ENCODE assay signal across 21 mouse cellular contexts in the genomic region with DNA sequence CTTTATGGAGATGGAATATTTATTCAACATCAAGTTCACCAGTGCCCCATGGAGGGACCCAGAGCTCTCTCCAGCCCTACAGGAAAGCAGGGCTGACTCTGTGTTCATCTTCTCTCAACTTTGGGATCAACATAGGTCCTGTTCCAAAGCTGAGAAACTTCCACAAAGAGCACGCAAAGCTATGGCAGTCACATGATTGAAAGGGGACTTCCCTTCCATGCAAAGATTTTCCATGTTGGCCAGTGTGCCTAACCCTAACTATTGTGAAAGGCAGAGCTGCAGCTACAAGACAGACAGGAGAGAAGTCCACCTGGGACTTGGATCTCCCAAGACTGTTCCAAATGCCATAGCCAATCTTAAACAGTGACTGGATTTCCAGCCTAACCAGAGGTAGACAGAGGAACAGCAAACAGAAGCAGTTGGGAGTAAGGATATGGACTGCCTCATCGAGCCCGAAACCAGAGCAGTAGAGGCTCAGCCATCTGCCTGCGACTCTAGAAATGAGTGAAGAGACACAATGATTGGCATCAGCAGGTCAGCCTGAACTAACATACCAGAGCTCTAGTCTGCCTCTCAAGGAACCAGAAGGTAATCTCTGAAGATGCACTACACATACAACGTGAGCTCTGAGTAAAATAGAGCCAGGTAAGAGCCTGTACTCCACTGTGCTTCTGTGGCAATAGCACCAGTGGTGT.
A peak's percentile ranks its signal among the peaks of the same experiment; 100 is the strongest.
DNase-seq lines count a peak whose midpoint lies in the region; ATAC-seq and TF ChIP-seq lines count a peak whose summit lies in the region.
"Had no signal": no experiment of that assay in that cellular context is flagged by ENCODE, and none has a peak within 500 bp of the region (broad histone marks: within the 10 kb centered on the region; RNA-seq: fewer than 3 reads in every experiment).

No protein-coding gene starts in this region.

- H3K36me3 ChIP-seq in embryonic facial prominence, embryonic 15.5 days, result no peaks in the 10 kb centered on the region
- no peaks in the 10 kb centered on the region for H3K36me3 ChIP-seq in embryonic facial prominence, embryonic 10.5 days (replicated peaks)
- no peaks in the 10 kb centered on the region for H3K36me3 ChIP-seq in CH12.LX (replicated peaks in 1 of 2; ENCODE audit: control insufficient read depth in 1 of 2, insufficient read depth in 1 of 2, low read length in 1 of 2)
- H3K36me3 ChIP-seq: G1E had no signal

- H3K79me2 ChIP-seq in CH12.LX (replicated peaks; ENCODE audit: control insufficient read depth, extremely low read depth, insufficient read depth, poor library complexity, severe bottlenecking), result no peaks in the 10 kb centered on the region

- TF ChIP-seq CTCF in CH12.LX (conservative IDR thresholded peaks at IDR 0.05 in 1 of 2, IDR thresholded peaks at IDR 0.05 in 1 of 2; ENCODE audit: low read depth in 2 of 2, low read length in 2 of 2), result no peak

- H3K9ac ChIP-seq in embryonic facial prominence, embryonic 15.5 days, result no peak overlapping the region
- 0 out of 2 replicates have a peak overlapping the region, but pooled peaks have one; percentile 2 for H3K9ac ChIP-seq in CH12.LX (ENCODE audit: insufficient read depth, low read depth)

- H3K9me3 ChIP-seq in embryonic facial prominence, embryonic 15.5 days (replicated peaks), result no peaks in the 10 kb centered on the region
- no peaks in the 10 kb centered on the region for H3K9me3 ChIP-seq in embryonic facial prominence, embryonic 10.5 days
- H3K9me3 ChIP-seq in CH12.LX (replicated peaks; ENCODE audit: low read length), result no peaks in the 10 kb centered on the region
- H3K9me3 ChIP-seq: G1E had no signal

- dilution Hi-C loops in CH12.LX (cut with MboI; ENCODE audit: extremely low pct_ligation_motif_present, extremely low pct_unique_long_range_greater_than_20kb, low sequenced_read_pairs), result no loop called here

- ATAC-seq in embryonic facial prominence, embryonic 15.5 days (ENCODE audit: insufficient number of reproducible peaks, low FRiP score, low TSS enrichment, low read depth), result no peak
- ATAC-seq: activated CD4-positive, CD25-positive, alpha-beta regulatory T cell, adult 4 months; CD4-positive, CD25-positive, alpha-beta regulatory T cell, adult 4 months; Patski had no signal

- H3K27me3 ChIP-seq in embryonic facial prominence, embryonic 15.5 days, result no peaks in the 10 kb centered on the region
- H3K27me3 ChIP-seq in embryonic facial prominence, embryonic 10.5 days (replicated peaks; ENCODE audit: low read depth, poor library complexity, severe bottlenecking), result no peaks in the 10 kb centered on the region
- no peaks in the 10 kb centered on the region for H3K27me3 ChIP-seq in CH12.LX (replicated peaks)

- 0 out of 2 replicates have a peak overlapping the region, but pooled peaks have one; percentile 48 for H3K27ac ChIP-seq in embryonic facial prominence, embryonic 15.5 days (replicated peaks)
- no peak overlapping the region for H3K27ac ChIP-seq in embryonic facial prominence, embryonic 10.5 days (replicated peaks)
- H3K27ac ChIP-seq in CH12.LX (ENCODE audit: insufficient read depth, low read depth), result peak overlapping the region; percentile 66

- 88% methylated on average over 5 of the region's 5 CpGs for WGBS in embryonic facial prominence, embryonic 15.5 days
- WGBS in embryonic facial prominence, embryonic 10.5 days, result 88% methylated on average over 5 of the region's 5 CpGs

- no peak overlapping the region for H3K4me2 ChIP-seq in embryonic facial prominence, embryonic 15.5 days (replicated peaks)
- H3K4me2 ChIP-seq in CH12.LX (ENCODE audit: insufficient read depth, low read depth, poor library complexity, severe bottlenecking), result peak overlapping the region; percentile 48

- no peak for TF ChIP-seq POLR2A in CH12.LX (IDR thresholded peaks at IDR 0.05; ENCODE audit: low read depth, low read length)

- no peak for DNase-seq in embryonic facial prominence, embryonic 10.5 days (ENCODE audit: low spot score)
- DNase-seq in heart, adult 11 months, result peak; percentile 45
- DNase-seq in heart, adult 9 months (ENCODE audit: low spot score in 2 of 2), result no peak
- peak; percentile 39 for DNase-seq in CH12.LX (ENCODE audit: extremely low read depth)
- DNase-seq in kidney, adult 18-20 months, result no peak
- DNase-seq: adrenal gland, adult 2 months; adrenal gland, adult 8-10 months; adrenal gland, postnatal 10 days; adrenal gland, postnatal 14 days; adrenal gland, postnatal 25 days; adrenal gland, postnatal 36 days; B cell, adult 2 months; cerebellum, adult 11 months; cerebellum, adult 11-12 months; cerebellum, adult 18-20 months; cerebellum, adult 2 months had no signal

- TF ChIP-seq RAD21 in CH12.LX (IDR thresholded peaks at IDR 0.05; ENCODE audit: low read depth, low read length), result no peak

- no peak overlapping the region for H3K4me3 ChIP-seq in embryonic facial prominence, embryonic 15.5 days (replicated peaks)
- no peak overlapping the region for H3K4me3 ChIP-seq in embryonic facial prominence, embryonic 10.5 days
- H3K4me3 ChIP-seq in CH12.LX (replicated peaks in 1 of 3; ENCODE audit: low read depth in 2 of 3, low read length in 2 of 3, poor library complexity in 1 of 3), result peak overlapping the region in 1 of 3 experiments; percentile 1

- in situ Hi-C loops in CH12.LX (cut with MboI; ENCODE audit: low pct_ligation_motif_present, low pct_unique_long_range_greater_than_20kb, low sequenced_read_pairs), result no loop called here

- 0 out of 2 replicates have a peak, but pooled peaks cover 4% of the 10 kb centered on the region for H3K4me1 ChIP-seq in embryonic facial prominence, embryonic 15.5 days
- 0 out of 2 replicates have a peak, but pooled peaks cover 5% of the 10 kb centered on the region for H3K4me1 ChIP-seq in embryonic facial prominence, embryonic 10.5 days
- H3K4me1 ChIP-seq in CH12.LX (ENCODE audit: control insufficient read depth in 1 of 2, insufficient read depth in 2 of 2), result peaks cover 29 to 55% of the 10 kb centered on the region in 2 experiments

- peak; percentile 68 for TF ChIP-seq EP300 in CH12.LX (IDR thresholded peaks at IDR 0.05; ENCODE audit: low read length)

TF ChIP-seq in CH12.LX, 34 proteins besides CTCF, POLR2A, EP300 and RAD21:
- TF ChIP-seq ZC3H11A (IDR thresholded peaks at IDR 0.05; ENCODE audit: low read depth, low read length) (no peak), TCF12 (IDR thresholded peaks at IDR 0.05; ENCODE audit: low read depth, low read length) (0 out of 2 replicates have a peak, but pooled peaks have one; percentile 52), MAZ (IDR thresholded peaks at IDR 0.05; ENCODE audit: low read depth, low read length) (no peak), ZNF384 (IDR thresholded peaks at IDR 0.05; ENCODE audit: low read depth, low read length) (no peak), NELFE (IDR thresholded peaks at IDR 0.05; ENCODE audit: low read depth, low read length) (no peak), ETS1 (conservative IDR thresholded peaks at IDR 0.05; ENCODE audit: low read depth, low read length) (peak; percentile 6; the same call in 1 of the 2 replicates), POLR2AphosphoS2 (IDR thresholded peaks at IDR 0.05; ENCODE audit: low read depth, low read length) (no peak), ZKSCAN1 (IDR thresholded peaks at IDR 0.05; ENCODE audit: borderline replicate concordance, low read depth, low read length) (no peak), MAX (IDR thresholded peaks at IDR 0.05; ENCODE audit: low read length) (no peak), SIN3A (IDR thresholded peaks at IDR 0.05; ENCODE audit: low read length) (no peak), JUND (conservative IDR thresholded peaks at IDR 0.05; ENCODE audit: low read depth, low read length) (peak; percentile 46; the same call in 1 of the 2 replicates), PAX5 (IDR thresholded peaks at IDR 0.05; ENCODE audit: low read length) (no peak), NRF1 (IDR thresholded peaks at IDR 0.05; ENCODE audit: low read depth, low read length) (no peak), RCOR1 (conservative IDR thresholded peaks at IDR 0.05; ENCODE audit: low read depth, low read length) (no peak), BHLHE40 (IDR thresholded peaks at IDR 0.05; ENCODE audit: low read depth, low read length) (peak; percentile 54; the same call in 1 of the 2 replicates), ZMIZ1 (IDR thresholded peaks at IDR 0.05; ENCODE audit: low read depth, low read length) (no peak; the same call in 1 of the 2 replicates), MYC (IDR thresholded peaks at IDR 0.05; ENCODE audit: low read depth, low read length) (no peak), USF1 (IDR thresholded peaks at IDR 0.05; ENCODE audit: low read depth, low read length) (peak; percentile 61), ELF1 (IDR thresholded peaks at IDR 0.05; ENCODE audit: low read depth, low read length) (0 out of 2 replicates have a peak, but pooled peaks have one; percentile 4), JUN (IDR thresholded peaks at IDR 0.05; ENCODE audit: insufficient read depth, low read depth, low read length) (peak; percentile 33), MXI1 (IDR thresholded peaks at IDR 0.05; ENCODE audit: low read depth, low read length) (no peak), HCFC1 (IDR thresholded peaks at IDR 0.05; ENCODE audit: low read depth, low read length) (no peak), CHD1 (IDR thresholded peaks at IDR 0.05; ENCODE audit: low read depth, low read length) (no peak), GABPA (IDR thresholded peaks at IDR 0.05; ENCODE audit: insufficient replicate concordance, low read depth, low read length) (no peak), TBP (conservative IDR thresholded peaks at IDR 0.05; ENCODE audit: low read depth, low read length) (no peak), KAT2A (IDR thresholded peaks at IDR 0.05; ENCODE audit: insufficient replicate concordance, low read length) (no peak), MEF2A (IDR thresholded peaks at IDR 0.05; ENCODE audit: borderline replicate concordance, low read depth, low read length) (no peak), IRF4 (IDR thresholded peaks at IDR 0.05; ENCODE audit: low read depth, low read length) (peak; percentile 91), MAFK (IDR thresholded peaks at IDR 0.05; ENCODE audit: insufficient replicate concordance, low read length) (0 out of 2 replicates have a peak, but pooled peaks have one; percentile 14), USF2 (conservative IDR thresholded peaks at IDR 0.05; ENCODE audit: low read depth, low read length) (peak; percentile 42; the same call in 1 of the 2 replicates), UBTF (IDR thresholded peaks at IDR 0.05; ENCODE audit: low read depth, low read length) (no peak), CHD2 (IDR thresholded peaks at IDR 0.05; ENCODE audit: low read length) (0 out of 2 replicates have a peak, but pooled peaks have one; percentile 30), E2F4 (IDR thresholded peaks at IDR 0.05; ENCODE audit: insufficient replicate concordance, low read depth, low read length) (no peak), SMC3 (IDR thresholded peaks at IDR 0.05; ENCODE audit: low read depth, low read length) (no peak; the same call in 1 of the 2 replicates)
TF ChIP-seq in CH12.LX: peak in this region for 11.

Comparison
In these comparisons a context has a peak if more than half of its experiments do, and no peak if none do; other contexts are left out.
1. DNase-seq: peak in heart, adult 11 months (single experiment) and CH12.LX (single experiment); none in embryonic facial prominence, embryonic 10.5 days (single experiment), heart, adult 9 months (0 of 2) and kidney, adult 18-20 months (single experiment).